Comparison of ENCODE assay signal across 10 mouse cellular contexts in genomic region chr16:11940477-11940876, GRCm38 (mm10). TPM values are rescaled to one million over a fixed set of nuclear protein-coding genes. Genes with fewer than 3 reads are reported as not detected.
A peak's percentile ranks its signal among the peaks of the same experiment; 100 is the strongest.
DNase-seq lines count a peak whose midpoint lies in the region; ATAC-seq and TF ChIP-seq lines count a peak whose summit lies in the region.
"Had no signal": no experiment of that assay in that cellular context is flagged by ENCODE, and none has a peak within 500 bp of the region (broad histone marks: within the 10 kb centered on the region; RNA-seq: fewer than 3 reads in every experiment).

No protein-coding gene starts in this region.

- peak; percentile 40; the same call in 1 of the 2 replicates for TF ChIP-seq CTCF in lung, adult 2 months (IDR thresholded peaks at IDR 0.05; ENCODE audit: insufficient read depth, low read length)

- no peak overlapping the region for H3K4me3 ChIP-seq in lung, adult 2 months (replicated peaks; ENCODE audit: extremely low read depth, low read depth, low read length)
- H3K4me3 ChIP-seq: heart, embryonic 13.5 days; myocyte had no signal

- no peak for ATAC-seq in frontal cortex, adult (ENCODE audit: low TSS enrichment)

- DNase-seq in frontal cortex, postnatal 25 days (ENCODE audit: low spot score in 2 of 2) = peak; percentile 20
- DNase-seq in right cerebral cortex, adult 18-20 months = peak; percentile 31
- no peak for DNase-seq in right cerebral cortex, postnatal 36 days (ENCODE audit: low spot score in 2 of 2)
- peak; percentile 21 for DNase-seq in cerebellum, adult 11-12 months
- peak; percentile 61 for DNase-seq in heart, postnatal 4 days
- DNase-seq in lung, adult 2 months = peak; percentile 42
- peak; percentile 39 for DNase-seq in thymus, postnatal 14 days

- TF ChIP-seq POLR2A in lung, adult 2 months (IDR thresholded peaks at IDR 0.05; ENCODE audit: borderline replicate concordance, extremely low read depth, low read depth, low read length) = no peak

- H3K4me1 ChIP-seq in lung, adult 2 months (ENCODE audit: control insufficient read depth, insufficient read depth, low read length) = no peaks in the 10 kb centered on the region
- H3K4me1 ChIP-seq: heart, embryonic 13.5 days had no signal

RNA-seq across cellular contexts. Expression of gene Cpped1, which starts 31.2 kb away (rescaled TPM):
- total RNA-seq in heart, postnatal 4 days (2021) = 10 to 100 TPM; 62.1 to 65.9 TPM
- 12.9 and 15.7 TPM in 2 replicates for polyA plus RNA-seq in lung, adult 2 months (2012; rRNA removed)

RNA-seq across cellular contexts. Expression of gene Shisa9, which starts 43.4 kb away (rescaled TPM):
- under 1 TPM; 0.21 to 0.54 TPM for total RNA-seq in heart, postnatal 4 days (2021)
- polyA plus RNA-seq in lung, adult 2 months (2012; rRNA removed) = 0.70 and 0.86 TPM in 2 replicates
- polyA plus RNA-seq: myocyte had no signal

Comparison
In these comparisons a context has a peak if more than half of its experiments do, and no peak if none do; other contexts are left out.
1. DNase-seq: peak in frontal cortex, postnatal 25 days (2 of 2), right cerebral cortex, adult 18-20 months (single experiment), cerebellum, adult 11-12 months (single experiment), heart, postnatal 4 days (single experiment), lung, adult 2 months (single experiment) and thymus, postnatal 14 days (single experiment); none in right cerebral cortex, postnatal 36 days (0 of 2).